Mouse (Mus musculus): ENCODE measurements around the gene Ash1l. TPM values are rescaled to one million over a fixed set of nuclear protein-coding genes. Genes with fewer than 3 reads are reported as not detected.

The Ash1l gene
- polyA plus RNA-seq, 1 experiment, result 5.7 TPM

GRCm38 (mm10) chr3:89089882-89090591 is 139.6 kb downstream of the Ash1l start:
- peak; percentile 77 to 87 for DNase-seq (ENCODE audit: low read depth in 1 of 2, low spot score in 2 of 2)
- TF ChIP-seq POLR2A (IDR thresholded peaks at IDR 0.05; ENCODE audit: low read depth, low read length) (peak; percentile 40), CTCF (IDR thresholded peaks at IDR 0.05; ENCODE audit: extremely low read depth, insufficient read depth, insufficient read length, insufficient replicate concordance) (no peak)
- Histone ChIP-seq H3K27me3 (ENCODE audit: control insufficient read depth, insufficient read depth, low read length) (peaks cover 6% of the 10 kb centered on the region), H3K27ac (ENCODE audit: insufficient read depth, low read length) (peak overlapping the region; percentile 62), H3K4me1 (ENCODE audit: control insufficient read depth, insufficient read depth, insufficient read length) (peaks cover 25% of the 10 kb centered on the region), H3K4me3 (ENCODE audit: extremely low read depth, insufficient read depth, insufficient read length) (peak overlapping the region; percentile 73), H3K36me3 (ENCODE audit: control insufficient read depth, insufficient read depth, low read length) (peaks cover 2% of the 10 kb centered on the region; the same call in 1 of the 2 replicates)
- WGBS, result under 1% methylated on average over 39 of the region's 40 CpGs

- Histone ChIP-seq H3K4me1 (ENCODE audit: control insufficient read depth, insufficient read depth, insufficient read length) (peaks cover 24% of the 10 kb centered on the region), H3K27me3 (ENCODE audit: control insufficient read depth, insufficient read depth, low read length) (peaks cover 6% of the 10 kb centered on the region), H3K4me3 (ENCODE audit: extremely low read depth, insufficient read depth, insufficient read length) (peak overlapping the region; percentile 65), H3K27ac (ENCODE audit: insufficient read depth, low read length) (no peak overlapping the region), H3K36me3 (ENCODE audit: control insufficient read depth, insufficient read depth, low read length) (peaks cover 4% of the 10 kb centered on the region; the same call in 1 of the 2 replicates)
- WGBS, result under 1% methylated on average over 69 of the region's 74 CpGs
- DNase-seq (ENCODE audit: low read depth in 1 of 2, low spot score in 2 of 2), result peak in 1 of 2 experiments; percentile 74
- TF ChIP-seq POLR2A (IDR thresholded peaks at IDR 0.05; ENCODE audit: low read depth, low read length) (no peak), CTCF (IDR thresholded peaks at IDR 0.05; ENCODE audit: extremely low read depth, insufficient read depth, insufficient read length, insufficient replicate concordance) (peak; percentile 80)
These were observed 140.6 kb downstream of the Ash1l start for GRCm38 (mm10) chr3:89090694-89091655.

GRCm38 (mm10) chr3:89091811-89092508 is 141.5 kb downstream of the Ash1l start:
- Histone ChIP-seq H3K27me3 (ENCODE audit: control insufficient read depth, insufficient read depth, low read length) (peaks cover 6% of the 10 kb centered on the region), H3K4me3 (ENCODE audit: extremely low read depth, insufficient read depth, insufficient read length) (no peak overlapping the region), H3K27ac (ENCODE audit: insufficient read depth, low read length) (no peak overlapping the region), H3K4me1 (ENCODE audit: control insufficient read depth, insufficient read depth, insufficient read length) (peaks cover 24% of the 10 kb centered on the region), H3K36me3 (ENCODE audit: control insufficient read depth, insufficient read depth, low read length) (peaks cover 3% of the 10 kb centered on the region; the same call in 1 of the 2 replicates)
- no peak for DNase-seq (ENCODE audit: low read depth in 1 of 2, low spot score in 2 of 2)
- TF ChIP-seq CTCF (IDR thresholded peaks at IDR 0.05; ENCODE audit: extremely low read depth, insufficient read depth, insufficient read length, insufficient replicate concordance), result no peak
- TF ChIP-seq POLR2A (IDR thresholded peaks at IDR 0.05; ENCODE audit: low read depth, low read length), result no peak
- 30% methylated on average over 20 of the region's 20 CpGs for WGBS

- H3K4me3 ChIP-seq (ENCODE audit: extremely low read depth, insufficient read depth, insufficient read length), result no peak overlapping the region
- no peak for DNase-seq (ENCODE audit: low read depth in 1 of 2, low spot score in 2 of 2)
- H3K27ac ChIP-seq (ENCODE audit: insufficient read depth, low read length), result no peak overlapping the region
- peaks cover 23% of the 10 kb centered on the region for H3K4me1 ChIP-seq (ENCODE audit: control insufficient read depth, insufficient read depth, insufficient read length)
- WGBS, result 42% methylated on average over 11 of the region's 11 CpGs
- TF ChIP-seq POLR2A (IDR thresholded peaks at IDR 0.05; ENCODE audit: low read depth, low read length), result no peak
- no peak for TF ChIP-seq CTCF (IDR thresholded peaks at IDR 0.05; ENCODE audit: extremely low read depth, insufficient read depth, insufficient read length, insufficient replicate concordance)
- peaks cover 6% of the 10 kb centered on the region for H3K27me3 ChIP-seq (ENCODE audit: control insufficient read depth, insufficient read depth, low read length)
- H3K36me3 ChIP-seq (ENCODE audit: control insufficient read depth, insufficient read depth, low read length), result peaks cover 5% of the 10 kb centered on the region; the same call in 1 of the 2 replicates
These were observed 142.2 kb downstream of the Ash1l start for GRCm38 (mm10) chr3:89092509-89093090.

GRCm38 (mm10) chr3:89093175-89093574 is 142.8 kb downstream of the Ash1l start, which contains the start of gene Rusc1:
TSS of gene Rusc1 (minus strand) at chr3:89093311.
- H3K4me1 ChIP-seq (ENCODE audit: control insufficient read depth, insufficient read depth, insufficient read length), result peaks cover 17% of the 10 kb centered on the region
- H3K4me3 ChIP-seq (ENCODE audit: extremely low read depth, insufficient read depth, insufficient read length), result peak within 1 kb of the TSS; percentile 14; the same call in 1 of the 2 replicates
- peaks cover 5% of the 10 kb centered on the region; the same call in 1 of the 2 replicates for H3K36me3 ChIP-seq (ENCODE audit: control insufficient read depth, insufficient read depth, low read length)
- WGBS, result 12% methylated on average over 18 of the region's 18 CpGs
- no peak within 1 kb of the TSS for H3K27ac ChIP-seq (ENCODE audit: insufficient read depth, low read length)
- TF ChIP-seq POLR2A (IDR thresholded peaks at IDR 0.05; ENCODE audit: low read depth, low read length) (no peak), CTCF (IDR thresholded peaks at IDR 0.05; ENCODE audit: extremely low read depth, insufficient read depth, insufficient read length, insufficient replicate concordance) (no peak)
- peaks cover 6% of the 10 kb centered on the region for H3K27me3 ChIP-seq (ENCODE audit: control insufficient read depth, insufficient read depth, low read length)
- DNase-seq (ENCODE audit: low read depth in 1 of 2, low spot score in 2 of 2), result peak in 1 of 2 experiments; percentile 52

GRCm38 (mm10) chr3:89094021-89094420 is 143.6 kb downstream of the Ash1l start:
- no peak for TF ChIP-seq POLR2A (IDR thresholded peaks at IDR 0.05; ENCODE audit: low read depth, low read length)
- TF ChIP-seq CTCF (IDR thresholded peaks at IDR 0.05; ENCODE audit: extremely low read depth, insufficient read depth, insufficient read length, insufficient replicate concordance), result no peak
- H3K36me3 ChIP-seq (ENCODE audit: control insufficient read depth, insufficient read depth, low read length), result peaks cover 7% of the 10 kb centered on the region; the same call in 1 of the 2 replicates

More at GRCm38 (mm10) chr3:89094021-89094420, 143.6 kb downstream of the Ash1l start:
- H3K4me1 ChIP-seq (ENCODE audit: control insufficient read depth, insufficient read depth, insufficient read length), result peaks cover 10% of the 10 kb centered on the region
- no peak overlapping the region for H3K4me3 ChIP-seq (ENCODE audit: extremely low read depth, insufficient read depth, insufficient read length)
- peaks cover 6% of the 10 kb centered on the region for H3K27me3 ChIP-seq (ENCODE audit: control insufficient read depth, insufficient read depth, low read length)
- WGBS, result 93% methylated on average over 10 of the region's 10 CpGs
- no peak overlapping the region for H3K27ac ChIP-seq (ENCODE audit: insufficient read depth, low read length)
- no peak for DNase-seq (ENCODE audit: low read depth in 1 of 2, low spot score in 2 of 2)
